Comparison of ENCODE assay signal across 9 mouse cellular contexts in the genomic region with DNA sequence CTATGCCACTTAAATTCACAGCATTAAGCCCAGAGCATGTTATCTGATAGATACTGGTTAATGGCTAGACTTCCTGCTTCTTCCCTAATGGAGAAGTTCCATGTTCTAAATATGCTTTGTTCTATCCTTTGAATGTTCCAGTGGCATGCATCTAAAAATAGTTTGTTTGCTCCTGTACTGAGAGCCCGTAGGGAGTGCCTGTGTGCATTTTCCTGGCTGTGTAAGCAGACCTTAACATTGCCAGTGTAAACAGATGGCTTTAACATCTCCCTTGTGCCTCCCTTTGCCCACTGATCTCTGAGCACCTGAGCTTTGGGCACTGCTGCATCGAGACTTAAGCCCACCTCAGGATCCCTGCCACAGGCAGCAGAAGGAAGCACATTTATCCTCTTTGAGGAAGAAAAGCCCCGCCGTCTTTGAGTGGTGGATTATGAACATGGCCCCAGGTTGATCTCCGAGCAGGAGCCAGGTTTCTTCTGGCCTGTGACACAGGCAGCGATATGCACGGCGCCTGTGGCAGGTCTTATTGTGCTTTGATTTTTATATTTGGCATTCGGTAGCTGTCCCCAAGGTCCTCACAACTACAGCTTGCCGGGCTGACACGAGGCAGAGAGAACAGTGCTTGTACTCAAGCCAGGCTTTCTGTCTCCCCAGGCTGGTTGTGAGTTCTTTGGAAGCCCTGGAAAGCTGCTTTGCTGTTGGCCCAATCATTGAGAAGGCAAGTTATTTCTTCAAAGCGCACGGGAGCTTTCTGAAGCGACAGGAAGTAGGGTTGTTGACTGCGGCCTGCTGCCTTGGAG.
DNase-seq lines count a peak whose midpoint lies in the region; ATAC-seq and TF ChIP-seq lines count a peak whose summit lies in the region.
"Had no signal": no experiment of that assay in that cellular context is flagged by ENCODE, and none has a peak within 500 bp of the region (broad histone marks: within the 10 kb centered on the region; RNA-seq: fewer than 3 reads in every experiment).

No protein-coding gene starts in this region.

- ATAC-seq in heart, embryonic 16.5 days (replicated peaks; ENCODE audit: extremely low read depth, insufficient read depth, low FRiP score) = peak; percentile 59
- ATAC-seq in hindbrain, embryonic 12.5 days (ENCODE audit: low FRiP score) = no peak
- ATAC-seq: Patski had no signal

- intact Hi-C loops in left cerebral cortex, postnatal 25 days (cut with DNase I) = no loop called here
- intact Hi-C loops in left cerebral cortex, postnatal 4 days (cut with DNase I) = loop anchor here (5.0 kb wide), 1 partner anchor 36 kb away; no protein-coding TSS in a partner anchor
- intact Hi-C loops in heart, adult 2 months (cut with DNase I) = no loop called here

- no peak for TF ChIP-seq POLR2A in heart, adult 2 months (IDR thresholded peaks at IDR 0.05; ENCODE audit: insufficient read depth, low read depth, low read length)

- no peak for TF ChIP-seq CTCF in heart, adult 2 months (IDR thresholded peaks at IDR 0.05)

- no peaks in the 10 kb centered on the region for H3K79me2 ChIP-seq in heart, adult 2 months (replicated peaks; ENCODE audit: control insufficient read depth, insufficient read depth, low read length)

- H3K9ac ChIP-seq in heart, adult 2 months (ENCODE audit: low read depth, low read length) = peak overlapping the region; percentile 7; the same call in 1 of the 2 replicates
- H3K9ac ChIP-seq in heart, embryonic 16.5 days (ENCODE audit: low read length) = peak overlapping the region; percentile 3; the same call in 1 of the 2 replicates
- H3K9ac ChIP-seq in hindbrain, embryonic 12.5 days = no peak overlapping the region
- H3K9ac ChIP-seq: kidney, embryonic 15.5 days had no signal

- no peaks in the 10 kb centered on the region for H3K9me3 ChIP-seq in heart, embryonic 16.5 days (replicated peaks; ENCODE audit: control insufficient read depth, low read length)
- H3K9me3 ChIP-seq in hindbrain, embryonic 12.5 days (replicated peaks) = no peaks in the 10 kb centered on the region
- H3K9me3 ChIP-seq: kidney, embryonic 15.5 days had no signal

- peak overlapping the region; percentile 81 for H3K27ac ChIP-seq in heart, adult 2 months
- H3K27ac ChIP-seq in heart, embryonic 16.5 days (ENCODE audit: low read length) = peak overlapping the region; percentile 88
- H3K27ac ChIP-seq in hindbrain, embryonic 12.5 days = no peak overlapping the region
- H3K27ac ChIP-seq: kidney, embryonic 15.5 days had no signal

- peaks cover 13% of the 10 kb centered on the region for H3K4me1 ChIP-seq in heart, adult 2 months (ENCODE audit: control insufficient read depth, insufficient read depth, low read length)
- peaks cover 31% of the 10 kb centered on the region for H3K4me1 ChIP-seq in heart, embryonic 16.5 days (ENCODE audit: control insufficient read depth, insufficient read depth, low read length)
- H3K4me1 ChIP-seq in hindbrain, embryonic 12.5 days = no peaks in the 10 kb centered on the region
- H3K4me1 ChIP-seq: kidney, embryonic 15.5 days had no signal

- no peaks in the 10 kb centered on the region for H3K27me3 ChIP-seq in heart, adult 2 months (ENCODE audit: control insufficient read depth, insufficient read depth, low read length)
- H3K27me3 ChIP-seq in heart, embryonic 16.5 days (ENCODE audit: control insufficient read depth, insufficient read depth, low read length) = no peaks in the 10 kb centered on the region
- no peaks in the 10 kb centered on the region for H3K27me3 ChIP-seq in hindbrain, embryonic 12.5 days
- H3K27me3 ChIP-seq: kidney, embryonic 15.5 days; Patski had no signal

- no peak overlapping the region for H3K4me3 ChIP-seq in heart, adult 2 months
- no peak overlapping the region for H3K4me3 ChIP-seq in heart, embryonic 16.5 days (ENCODE audit: low read length)
- H3K4me3 ChIP-seq in hindbrain, embryonic 12.5 days = no peak overlapping the region
- H3K4me3 ChIP-seq: kidney, embryonic 15.5 days had no signal

- no peak overlapping the region for H3K4me2 ChIP-seq in heart, embryonic 16.5 days (ENCODE audit: low read depth, low read length)
- H3K4me2 ChIP-seq in hindbrain, embryonic 12.5 days (replicated peaks) = no peak overlapping the region
- H3K4me2 ChIP-seq: kidney, embryonic 15.5 days had no signal

- TF ChIP-seq EP300 in heart, adult 2 months (IDR thresholded peaks at IDR 0.05; ENCODE audit: insufficient read depth, low read depth, low read length) = no peak

- peak; percentile 33 to 39 for DNase-seq in left cerebral cortex, postnatal 25 days (ENCODE audit: low spot score in 2 of 2)
- DNase-seq in left cerebral cortex, postnatal 4 days = no peak
- peak in 1 of 2 experiments; percentile 28 for DNase-seq in heart, adult 2 months
- DNase-seq in lung, postnatal 25 days (ENCODE audit: low spot score) = peak; percentile 75
- DNase-seq in urinary bladder, adult 18-20 months (ENCODE audit: low spot score in 2 of 2) = no peak

- WGBS in heart, adult 2 months = 24% methylated on average over 15 of the region's 15 CpGs
- 50% methylated on average over 15 of the region's 15 CpGs for WGBS in heart, embryonic 16.5 days
- WGBS in hindbrain, embryonic 12.5 days = 93% methylated on average over 15 of the region's 15 CpGs

- H3K36me3 ChIP-seq in heart, adult 2 months (ENCODE audit: control insufficient read depth, insufficient read depth, low read length) = peaks cover 7% of the 10 kb centered on the region
- H3K36me3 ChIP-seq in heart, embryonic 16.5 days (ENCODE audit: control insufficient read depth, insufficient read depth) = peaks cover 72% of the 10 kb centered on the region
- peaks cover 99% of the 10 kb centered on the region for H3K36me3 ChIP-seq in hindbrain, embryonic 12.5 days

Comparison
In these comparisons a context has a peak if more than half of its experiments do, and no peak if none do; other contexts are left out.
1. DNase-seq: peak in left cerebral cortex, postnatal 25 days (2 of 2) and lung, postnatal 25 days (single experiment); none in left cerebral cortex, postnatal 4 days (single experiment) and urinary bladder, adult 18-20 months (0 of 2).